Mouse (Mus musculus) spleen, adult 2 months (tissue): ENCODE measurements around the gene Snap29. TPM values are rescaled to one million over a fixed set of nuclear protein-coding genes. Genes with fewer than 3 reads are reported as not detected.
A peak's percentile ranks its signal among the peaks of the same experiment; 100 is the strongest.

Source experiments
- DNase-seq, 2 experiments: peaks; one replicate each; pipeline versions ENCODE4 v3.0.0 to v3.0.0-alpha.2; 2012 to 2021; ENCODE audit warnings: low spot score in 2 of 2, low read depth in 1 of 2
- H3K27ac ChIP-seq: fragments of 200-500 bp; 2 replicates; pipeline ENCODE4 v1.5.1; 2012; ENCODE audit warnings: low read length, inconsistent platforms; ENCODE audit not compliant: insufficient read depth
- H3K27me3 ChIP-seq: fragments of 200-500 bp; 2 replicates; pipeline ENCODE4 v1.6.1; 2012; ENCODE audit warnings: mild to moderate bottlenecking, moderate library complexity, low read length, inconsistent platforms; ENCODE audit not compliant: control insufficient read depth, insufficient read depth
- H3K36me3 ChIP-seq: fragments of 200-500 bp; 2 replicates; pipeline ENCODE4 v1.6.1; 2012; ENCODE audit warnings: mild to moderate bottlenecking, low read length, inconsistent platforms; ENCODE audit not compliant: control insufficient read depth, insufficient read depth
- H3K4me1 ChIP-seq: fragments of 200-500 bp; 2 replicates; pipeline ENCODE4 v1.6.1; 2011; ENCODE audit warnings: inconsistent platforms; ENCODE audit not compliant: control insufficient read depth, insufficient read depth, insufficient read length
- H3K4me3 ChIP-seq: fragments of 200-500 bp; 2 replicates; pipeline ENCODE4 v1.5.1; 2011; ENCODE audit warnings: mild to moderate bottlenecking, inconsistent platforms; ENCODE audit not compliant: insufficient read depth, insufficient read length; ENCODE audit errors: extremely low read depth
- CTCF ChIP-seq: fragments of 200-500 bp; IDR thresholded peaks from 2 replicates; pipeline ENCODE4 v1.5.1; 2011; ENCODE audit warnings: mild to moderate bottlenecking, inconsistent platforms; ENCODE audit not compliant: insufficient read depth, insufficient read length, insufficient replicate concordance; ENCODE audit errors: extremely low read depth
- POLR2A ChIP-seq: fragments of 200-500 bp; IDR thresholded peaks from 2 replicates; pipeline ENCODE4 v1.6.1; 2011; ENCODE audit warnings: low read depth, low read length, inconsistent platforms
- WGBS: fragments of 180-500 bp; shearing (Covaris S2); methylation state at CpG from one replicate; pipeline ENCODE4 v1.1.7; 2018; 5-methylcytosine and 5-hydroxymethylcytosine counted together
- polyA plus RNA-seq: library from polyadenylated mRNA; depleted of rRNA; stranded (reverse); fragments of >200 nt; gene quantifications from 2 replicates; pipeline ENCODE4 v1.2.3, GENCODE M21; 2012

Snap29 gene
- polyA plus RNA-seq, 1 experiment, result 7.3 TPM

DNA sequence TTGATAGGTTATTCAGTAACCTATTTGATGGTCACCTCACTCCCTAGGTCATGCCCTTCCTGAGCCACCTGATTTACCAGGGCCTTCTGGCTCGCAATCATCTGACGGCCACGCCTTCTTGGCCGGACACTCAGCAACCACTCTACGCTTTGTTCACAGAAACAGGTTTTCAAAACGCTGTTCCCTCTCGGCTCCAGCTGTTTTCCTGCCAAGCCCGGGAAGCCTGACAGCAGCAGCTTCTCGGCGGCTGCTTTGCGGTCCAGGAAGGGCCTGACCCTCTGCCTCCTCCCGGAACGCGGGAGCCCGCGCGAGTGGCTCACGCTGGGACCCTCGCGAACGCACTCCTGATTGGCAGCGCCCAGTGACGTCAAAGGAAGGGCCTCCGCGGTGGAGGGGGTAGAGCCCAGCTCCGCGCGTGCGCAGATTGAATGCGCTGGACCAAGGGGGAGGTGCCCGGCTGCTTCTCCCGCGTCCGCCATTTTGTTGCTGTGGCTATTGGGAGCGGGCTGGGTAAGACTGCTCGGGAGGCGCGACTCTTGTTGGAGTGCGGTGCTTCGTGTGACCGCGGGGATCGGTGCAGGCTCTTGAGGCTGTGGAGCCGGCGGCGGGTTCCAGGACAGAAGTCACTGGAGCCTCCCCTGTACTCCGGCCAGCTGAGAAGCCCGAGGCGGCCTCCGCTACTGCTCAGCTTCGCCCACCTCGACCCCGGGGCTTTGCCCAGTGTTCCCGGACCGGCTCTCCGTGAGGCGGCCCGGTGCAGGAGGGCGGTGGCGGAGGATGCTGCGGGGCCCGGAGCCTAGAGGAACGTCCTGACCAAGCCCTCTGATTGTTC lies 46.0 kb downstream of the Snap29 start, which contains the start of gene Crkl:
Gene Crkl, plus strand, starts transcription at position 447 of the 832 bp plus-strand sequence.
- TF ChIP-seq CTCF, result no peak
- peak; percentile 62 for TF ChIP-seq POLR2A
- Histone ChIP-seq H3K4me1 (peaks cover 2% of the 10 kb centered on the region), H3K27ac (peak within 1 kb of the TSS; percentile 87), H3K27me3 (no peaks in the 10 kb centered on the region), H3K4me3 (peak within 1 kb of the TSS; percentile 87), H3K36me3 (no peaks in the 10 kb centered on the region)
- WGBS, result under 1% methylated on average over 63 of the region's 63 CpGs
- DNase-seq, result peak; percentile 90 to 97

DNA sequence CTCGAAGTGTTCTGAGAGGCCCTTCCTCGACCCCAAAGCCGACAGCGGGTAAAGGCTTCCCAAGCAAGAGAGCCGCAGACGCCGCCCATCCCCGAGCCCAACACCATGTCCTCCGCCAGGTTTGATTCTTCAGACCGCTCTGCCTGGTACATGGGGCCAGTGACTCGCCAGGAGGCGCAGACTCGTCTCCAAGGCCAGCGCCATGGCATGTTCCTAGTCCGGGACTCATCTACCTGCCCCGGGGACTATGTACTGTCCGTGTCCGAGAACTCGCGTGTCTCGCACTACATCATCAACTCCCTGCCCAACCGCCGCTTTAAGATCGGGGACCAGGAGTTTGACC lies 46.6 kb downstream of the Snap29 start:
- Histone ChIP-seq H3K4me3 (peak overlapping the region; percentile 87), H3K27ac (peak overlapping the region; percentile 87), H3K4me1 (peaks cover 2% of the 10 kb centered on the region), H3K36me3 (no peaks in the 10 kb centered on the region), H3K27me3 (no peaks in the 10 kb centered on the region)
- DNase-seq, result no peak
- TF ChIP-seq CTCF (no peak), POLR2A (no peak)
- under 1% methylated on average over 24 of the region's 24 CpGs for WGBS

GRCm38 (mm10) chr16:17456901-17457300 lies 51.1 kb downstream of the Snap29 start:
- 97% methylated on average over 1 of the region's 1 CpGs for WGBS
- DNase-seq, result no peak
- Histone ChIP-seq H3K36me3 (no peaks in the 10 kb centered on the region), H3K4me1 (peaks cover 4% of the 10 kb centered on the region), H3K27ac (no peak overlapping the region), H3K4me3 (no peak overlapping the region), H3K27me3 (no peaks in the 10 kb centered on the region)
- TF ChIP-seq CTCF (no peak), POLR2A (no peak)

DNA sequence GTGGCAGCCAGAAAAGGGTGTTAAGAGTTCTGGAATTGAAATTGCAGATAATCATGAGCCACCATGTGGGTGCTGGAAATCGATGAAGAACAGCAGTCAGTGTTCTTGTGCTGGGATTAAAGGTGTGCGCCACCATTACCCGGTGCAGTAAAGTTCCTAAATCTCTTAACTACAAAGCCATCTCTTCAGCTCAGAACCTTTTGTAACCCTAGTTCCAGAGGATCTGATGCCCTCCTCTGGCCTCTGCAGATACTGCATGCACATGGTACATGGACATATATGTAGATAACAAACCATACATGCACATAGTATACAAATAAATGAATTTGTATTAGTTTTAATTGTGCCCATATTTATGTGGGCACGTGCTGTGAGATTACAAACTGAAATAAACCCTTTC lies 54.5 kb downstream of the Snap29 start:
- H3K36me3 ChIP-seq, result no peaks in the 10 kb centered on the region; the same call in 1 of the 2 replicates
- WGBS, result 74% methylated on average over 4 of the region's 4 CpGs
- peaks cover 2% of the 10 kb centered on the region; the same call in 1 of the 2 replicates for H3K4me1 ChIP-seq
- H3K27ac ChIP-seq, result no peak overlapping the region
- H3K27me3 ChIP-seq, result no peaks in the 10 kb centered on the region
- no peak overlapping the region for H3K4me3 ChIP-seq
- no peak for TF ChIP-seq POLR2A
- TF ChIP-seq CTCF, result peak; percentile 15; the same call in 1 of the 2 replicates
- peak in 1 of 2 experiments; percentile 66 for DNase-seq

DNA sequence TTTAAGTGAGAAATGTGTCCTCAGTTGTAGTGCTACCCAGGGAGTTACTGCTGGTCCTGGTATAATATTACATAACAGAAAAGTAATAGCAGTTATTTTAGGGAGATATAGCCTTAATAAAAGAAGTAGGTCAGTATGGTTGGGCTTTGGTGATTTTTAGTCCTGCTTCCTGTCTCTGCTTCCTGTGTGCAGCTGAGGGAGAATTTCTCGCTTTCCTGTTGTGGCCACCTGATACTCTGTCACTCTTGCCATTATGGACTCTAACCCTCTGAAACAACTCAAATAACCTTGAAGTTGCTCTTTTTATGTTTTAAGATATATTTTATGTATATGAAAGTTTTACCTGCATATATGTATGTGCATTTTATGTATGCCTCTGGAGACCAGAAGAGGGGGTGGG lies 55.8 kb downstream of the Snap29 start:
- H3K36me3 ChIP-seq, result no peaks in the 10 kb centered on the region; the same call in 1 of the 2 replicates
- DNase-seq, result no peak
- H3K4me3 ChIP-seq, result no peak overlapping the region
- no peaks in the 10 kb centered on the region for H3K27me3 ChIP-seq
- WGBS, result 3% methylated on average over 1 of the region's 1 CpGs
- TF ChIP-seq POLR2A (no peak), CTCF (no peak)
- no peak overlapping the region for H3K27ac ChIP-seq
- H3K4me1 ChIP-seq, result peaks cover 2% of the 10 kb centered on the region; the same call in 1 of the 2 replicates

DNA sequence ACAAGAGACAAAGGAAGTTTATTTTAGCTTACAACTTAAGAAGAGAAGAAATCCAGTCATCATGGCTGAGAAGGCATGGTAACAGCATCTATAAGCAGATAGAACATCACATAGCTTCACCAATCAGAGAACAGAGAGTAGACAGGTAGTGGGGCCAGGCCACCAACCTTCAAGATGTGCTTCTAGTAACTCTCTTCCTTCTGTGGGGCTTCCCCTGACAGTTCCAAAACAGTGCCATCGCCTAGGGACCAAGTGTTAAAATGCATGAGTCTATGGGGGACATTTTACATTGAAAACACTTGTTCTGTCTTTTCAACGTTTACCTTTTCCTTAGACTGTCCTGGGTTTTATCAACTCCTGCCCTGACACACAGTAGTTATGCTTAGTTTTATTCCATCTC lies 57.4 kb downstream of the Snap29 start:
- H3K27ac ChIP-seq, result no peak overlapping the region
- no peaks in the 10 kb centered on the region; the same call in 1 of the 2 replicates for H3K36me3 ChIP-seq
- WGBS, result 68% methylated on average over 2 of the region's 2 CpGs
- H3K27me3 ChIP-seq, result no peaks in the 10 kb centered on the region
- TF ChIP-seq POLR2A (no peak), CTCF (no peak)
- no peak overlapping the region for H3K4me3 ChIP-seq
- no peak for DNase-seq
- peaks cover 2% of the 10 kb centered on the region; the same call in 1 of the 2 replicates for H3K4me1 ChIP-seq
